Mouse (Mus musculus): ENCODE data around the gene Olfr482. TPM values are rescaled to one million over a fixed set of nuclear protein-coding genes. Genes with fewer than 3 reads are reported as not detected.

Olfr482 gene
- polyA plus RNA-seq (2014; fragmentation: Nextera tagmentation; extraction: Ambion mirVana), result not detected in 2 replicates

DNA sequence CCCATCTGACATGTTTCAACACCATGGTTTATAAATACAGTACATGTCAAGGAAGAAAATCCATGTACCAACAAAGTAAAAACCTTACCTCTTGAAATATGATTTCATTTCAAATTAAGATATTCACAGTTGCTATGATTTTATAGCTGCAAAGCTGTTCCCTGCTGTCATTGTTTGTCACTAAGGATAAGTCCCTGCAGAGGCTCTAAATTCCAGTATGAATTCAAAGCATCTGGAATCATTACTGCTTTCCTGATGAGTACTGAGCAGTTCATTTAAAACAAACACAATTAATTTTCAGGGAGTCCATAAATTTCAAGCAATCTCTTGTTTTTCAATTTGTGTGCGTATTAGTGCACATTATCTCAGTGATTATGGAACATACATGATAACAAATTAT is at the start of gene Olfr482:
TSS of gene Olfr482 (minus strand) at position 101 of the 400 bp plus-strand sequence.
- 88% methylated on average over 1 of the region's 1 CpGs for whole genome bisulfite sequencing

DNA sequence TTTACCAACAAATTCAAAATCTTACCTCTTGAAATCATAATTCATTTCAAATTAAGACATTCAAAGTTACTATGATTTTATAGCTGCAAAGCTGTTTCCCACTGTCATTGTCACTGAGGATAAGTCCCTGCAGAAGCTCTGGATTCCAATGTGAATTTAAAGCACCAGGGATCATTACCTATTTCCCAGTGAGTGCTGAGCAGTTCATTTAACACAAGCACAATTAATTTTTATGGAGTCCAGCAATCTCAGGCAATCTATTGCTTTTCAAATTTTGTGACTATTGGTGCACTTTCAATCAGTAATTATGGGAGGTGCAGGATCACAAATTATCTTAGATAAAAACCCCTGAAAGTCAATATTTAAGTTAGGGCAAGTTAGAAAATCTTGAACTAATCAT is 30.0 kb upstream of the Olfr482 start, which contains the start of gene Olfr484:
TSS of gene Olfr484 (minus strand) at position 101 of the 400 bp plus-strand sequence.
- H3K9me3 ChIP-seq (ENCODE audit: control insufficient read depth, low read length), result no peaks in the 10 kb centered on the region
- H3K27me3 ChIP-seq (ENCODE audit: control insufficient read depth, insufficient read depth, low read length), result no peaks in the 10 kb centered on the region
- H3K36me3 ChIP-seq (ENCODE audit: control insufficient read depth, insufficient read depth, low read length), result no peaks in the 10 kb centered on the region
- H3K27ac ChIP-seq (ENCODE audit: low read depth, low read length), result no peak within 1 kb of the TSS
- H3K4me2 ChIP-seq (ENCODE audit: low read depth, low read length, severe bottlenecking), result no peak within 1 kb of the TSS
- no peak within 1 kb of the TSS for H3K4me3 ChIP-seq (ENCODE audit: low read depth, low read length)
- no peaks in the 10 kb centered on the region for H3K4me1 ChIP-seq (replicated peaks; ENCODE audit: control insufficient read depth, insufficient read depth, low read length)
- no peak for ATAC-seq (replicated peaks; ENCODE audit: low FRiP score)
- DNase-seq (ENCODE audit: low spot score), result no peak
- H3K9ac ChIP-seq (ENCODE audit: low read length), result no peak within 1 kb of the TSS

More for the DNA sequence above, at the start of gene Olfr482:
- no peak for DNase-seq (ENCODE audit: low spot score)
- no peaks in the 10 kb centered on the region for H3K9me3 ChIP-seq (ENCODE audit: control insufficient read depth, low read length)
- H3K36me3 ChIP-seq (ENCODE audit: control insufficient read depth, insufficient read depth, low read length), result no peaks in the 10 kb centered on the region
- no peaks in the 10 kb centered on the region for H3K27me3 ChIP-seq (ENCODE audit: control insufficient read depth, insufficient read depth, low read length)
- H3K27ac ChIP-seq (ENCODE audit: low read depth, low read length), result no peak within 1 kb of the TSS
- no peaks in the 10 kb centered on the region for H3K4me1 ChIP-seq (replicated peaks; ENCODE audit: control insufficient read depth, insufficient read depth, low read length)
- H3K4me3 ChIP-seq (ENCODE audit: low read depth, low read length), result no peak within 1 kb of the TSS
- no peak within 1 kb of the TSS for H3K4me2 ChIP-seq (ENCODE audit: low read depth, low read length, severe bottlenecking)
- H3K9ac ChIP-seq (ENCODE audit: low read length), result no peak within 1 kb of the TSS
- ATAC-seq (replicated peaks; ENCODE audit: low FRiP score), result no peak

DNA sequence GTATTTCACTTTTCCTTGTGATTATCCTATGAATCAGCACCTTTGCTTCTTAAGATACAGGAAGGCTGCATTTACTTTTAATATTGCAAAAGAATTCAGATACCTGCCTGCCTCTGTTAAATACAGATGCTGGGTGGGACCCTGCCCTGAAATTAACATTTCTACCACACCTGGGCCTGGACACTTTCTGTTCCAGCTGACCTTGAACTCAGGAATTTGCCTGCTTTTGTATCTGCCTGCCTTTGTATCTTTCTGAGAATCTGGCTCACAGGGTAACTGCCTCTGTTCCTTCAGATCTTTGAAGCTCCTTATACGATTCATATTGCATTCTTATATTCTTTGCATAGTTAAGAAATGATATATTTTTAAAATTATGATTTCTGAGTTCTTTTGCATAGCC is 24.0 kb upstream of the Olfr482 start:
- H3K9ac ChIP-seq (ENCODE audit: low read length), result no peak overlapping the region
- no peak overlapping the region for H3K4me2 ChIP-seq (ENCODE audit: low read depth, low read length, severe bottlenecking)
- H3K9me3 ChIP-seq (ENCODE audit: control insufficient read depth, low read length), result no peaks in the 10 kb centered on the region
- no peaks in the 10 kb centered on the region for H3K4me1 ChIP-seq (replicated peaks; ENCODE audit: control insufficient read depth, insufficient read depth, low read length)
- ATAC-seq (replicated peaks; ENCODE audit: low FRiP score) (no peak), DNase-seq (ENCODE audit: low spot score) (no peak)
- H3K36me3 ChIP-seq (ENCODE audit: control insufficient read depth, insufficient read depth, low read length), result no peaks in the 10 kb centered on the region
- H3K4me3 ChIP-seq (ENCODE audit: low read depth, low read length), result no peak overlapping the region
- WGBS, result 85% methylated on average over 1 of the region's 1 CpGs
- no peaks in the 10 kb centered on the region for H3K27me3 ChIP-seq (ENCODE audit: control insufficient read depth, insufficient read depth, low read length)
- no peak overlapping the region for H3K27ac ChIP-seq (ENCODE audit: low read depth, low read length)

DNA sequence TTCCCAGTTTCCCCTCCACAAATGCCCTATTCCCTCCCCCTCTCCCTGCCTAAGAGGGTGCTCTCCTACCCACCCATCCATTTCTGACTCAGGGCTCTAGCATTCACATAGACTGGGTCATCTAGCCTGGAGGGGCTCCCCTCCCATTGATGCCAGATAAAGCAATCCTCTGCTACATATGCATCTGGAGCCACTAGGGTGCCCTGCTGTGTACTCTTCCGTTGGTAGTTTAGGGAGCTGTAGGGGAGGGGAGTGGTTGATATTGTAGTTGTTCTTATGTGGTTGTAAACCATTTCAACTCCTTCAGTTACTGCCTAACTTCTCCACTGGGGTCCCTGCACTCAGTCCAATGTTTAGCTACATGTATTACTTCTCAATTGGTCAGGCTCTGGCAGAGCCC is 23.3 kb upstream of the Olfr482 start:
- no peak overlapping the region for H3K27ac ChIP-seq (ENCODE audit: low read depth, low read length)
- 24% methylated on average over 1 of the region's 1 CpGs for WGBS
- ATAC-seq (replicated peaks; ENCODE audit: low FRiP score) (no peak), DNase-seq (ENCODE audit: low spot score) (no peak)
- H3K4me1 ChIP-seq (replicated peaks; ENCODE audit: control insufficient read depth, insufficient read depth, low read length), result no peaks in the 10 kb centered on the region
- no peak overlapping the region for H3K4me3 ChIP-seq (ENCODE audit: low read depth, low read length)
- H3K36me3 ChIP-seq (ENCODE audit: control insufficient read depth, insufficient read depth, low read length), result no peaks in the 10 kb centered on the region
- no peak overlapping the region for H3K4me2 ChIP-seq (ENCODE audit: low read depth, low read length, severe bottlenecking)
- no peaks in the 10 kb centered on the region for H3K9me3 ChIP-seq (ENCODE audit: control insufficient read depth, low read length)
- H3K27me3 ChIP-seq (ENCODE audit: control insufficient read depth, insufficient read depth, low read length), result no peaks in the 10 kb centered on the region
- no peak overlapping the region for H3K9ac ChIP-seq (ENCODE audit: low read length)

DNA sequence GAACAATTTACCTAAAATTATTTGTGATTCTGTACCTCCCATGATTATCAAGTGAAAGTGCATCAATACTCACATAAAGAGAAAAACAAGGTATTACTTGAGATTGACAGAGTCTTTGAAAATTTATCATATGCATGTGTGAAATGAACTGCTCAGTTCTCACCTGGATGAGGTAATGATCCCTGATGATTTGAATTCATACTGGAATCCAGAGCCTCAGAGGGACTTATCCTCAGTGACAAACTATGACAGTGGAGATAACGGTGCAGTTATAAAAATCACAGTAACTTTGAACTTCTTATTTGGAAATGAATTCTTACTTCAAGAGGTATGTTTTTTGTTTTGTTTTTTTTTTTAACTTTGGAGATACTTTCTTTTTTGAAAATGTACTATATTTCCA is 3.2 kb upstream of the Olfr482 start, which contains the start of gene Olfr483:
TSS of gene Olfr483 (plus strand) at position 301 of the 400 bp plus-strand sequence.
- H3K27me3 ChIP-seq (ENCODE audit: control insufficient read depth, insufficient read depth, low read length), result no peaks in the 10 kb centered on the region
- WGBS, result 84% methylated on average over 1 of the region's 1 CpGs
- H3K36me3 ChIP-seq (ENCODE audit: control insufficient read depth, insufficient read depth, low read length), result no peaks in the 10 kb centered on the region
- no peak within 1 kb of the TSS for H3K9ac ChIP-seq (ENCODE audit: low read length)
- no peak within 1 kb of the TSS for H3K27ac ChIP-seq (ENCODE audit: low read depth, low read length)
- H3K4me3 ChIP-seq (ENCODE audit: low read depth, low read length), result no peak within 1 kb of the TSS
- ATAC-seq (replicated peaks; ENCODE audit: low FRiP score) (no peak), DNase-seq (ENCODE audit: low spot score) (no peak)
- H3K4me1 ChIP-seq (replicated peaks; ENCODE audit: control insufficient read depth, insufficient read depth, low read length), result no peaks in the 10 kb centered on the region
- no peak within 1 kb of the TSS for H3K4me2 ChIP-seq (ENCODE audit: low read depth, low read length, severe bottlenecking)
- H3K9me3 ChIP-seq (ENCODE audit: control insufficient read depth, low read length), result no peaks in the 10 kb centered on the region

DNA sequence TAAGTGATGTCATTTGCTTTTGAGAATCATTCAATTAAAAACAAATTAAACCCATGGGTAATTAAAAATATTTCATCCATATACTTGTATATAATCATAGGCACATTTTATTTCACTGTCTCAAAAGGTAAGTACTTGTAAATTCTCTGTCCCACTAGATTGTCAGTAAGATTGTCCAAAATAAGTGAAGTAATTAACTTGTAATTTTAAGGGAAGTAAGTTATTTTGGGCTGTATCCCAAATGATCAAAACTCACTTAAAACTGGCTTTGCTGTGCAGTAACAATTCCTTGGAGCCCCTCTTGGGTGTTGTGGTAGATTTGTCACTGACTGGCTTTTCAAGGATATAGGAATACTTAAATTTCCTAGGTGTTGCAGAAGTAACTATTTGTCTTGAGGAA is 17.8 kb downstream of the Olfr482 start, which contains the start of gene Olfr481:
TSS of gene Olfr481 (plus strand) at position 301 of the 400 bp plus-strand sequence.
- no peak within 1 kb of the TSS for H3K27ac ChIP-seq (ENCODE audit: low read depth, low read length)
- DNase-seq (ENCODE audit: low spot score), result no peak
- no peaks in the 10 kb centered on the region for H3K27me3 ChIP-seq (ENCODE audit: control insufficient read depth, insufficient read depth, low read length)
- H3K9ac ChIP-seq (ENCODE audit: low read length), result no peak within 1 kb of the TSS
- no peak for ATAC-seq (replicated peaks; ENCODE audit: low FRiP score)
- H3K4me1 ChIP-seq (replicated peaks; ENCODE audit: control insufficient read depth, insufficient read depth, low read length), result no peaks in the 10 kb centered on the region
- no peaks in the 10 kb centered on the region for H3K36me3 ChIP-seq (ENCODE audit: control insufficient read depth, insufficient read depth, low read length)
- H3K4me3 ChIP-seq (ENCODE audit: low read depth, low read length), result no peak within 1 kb of the TSS
- no peak within 1 kb of the TSS for H3K4me2 ChIP-seq (ENCODE audit: low read depth, low read length, severe bottlenecking)
- H3K9me3 ChIP-seq (ENCODE audit: control insufficient read depth, low read length), result no peaks in the 10 kb centered on the region

DNA sequence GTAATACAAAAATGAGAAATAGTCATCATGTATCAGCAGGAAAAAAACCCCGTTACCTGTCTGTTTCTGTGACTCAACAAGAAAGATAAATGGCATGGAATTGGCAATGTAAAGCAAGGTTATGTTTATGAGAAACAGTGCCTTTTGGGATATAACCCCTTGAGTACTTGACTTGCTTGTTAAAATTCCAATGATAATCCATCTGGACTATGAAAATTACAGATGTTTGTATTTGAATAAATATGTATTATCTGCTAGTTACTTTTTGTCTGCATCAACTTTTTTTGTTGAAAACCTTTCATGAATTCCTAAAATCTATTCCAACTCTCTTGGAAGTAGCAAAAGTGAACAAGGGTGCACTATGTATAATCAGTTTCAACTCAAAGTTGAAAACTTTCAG is 30.1 kb downstream of the Olfr482 start, which contains the start of gene Olfr480:
TSS of gene Olfr480 (minus strand) at position 101 of the 400 bp plus-strand sequence.
- H3K4me3 ChIP-seq (ENCODE audit: low read depth, low read length), result no peak within 1 kb of the TSS
- 89% methylated on average over 1 of the region's 1 CpGs for WGBS
- H3K9me3 ChIP-seq (ENCODE audit: control insufficient read depth, low read length), result no peaks in the 10 kb centered on the region; the same call in 1 of the 2 replicates
- H3K27ac ChIP-seq (ENCODE audit: low read depth, low read length), result no peak within 1 kb of the TSS
- H3K9ac ChIP-seq (ENCODE audit: low read length), result no peak within 1 kb of the TSS
- no peaks in the 10 kb centered on the region for H3K36me3 ChIP-seq (ENCODE audit: control insufficient read depth, insufficient read depth, low read length)
- ATAC-seq (replicated peaks; ENCODE audit: low FRiP score), result no peak
- no peaks in the 10 kb centered on the region for H3K4me1 ChIP-seq (replicated peaks; ENCODE audit: control insufficient read depth, insufficient read depth, low read length)
- H3K4me2 ChIP-seq (ENCODE audit: low read depth, low read length, severe bottlenecking), result no peak within 1 kb of the TSS
- H3K27me3 ChIP-seq (ENCODE audit: control insufficient read depth, insufficient read depth, low read length), result no peaks in the 10 kb centered on the region
- no peak for DNase-seq (ENCODE audit: low spot score)

DNA sequence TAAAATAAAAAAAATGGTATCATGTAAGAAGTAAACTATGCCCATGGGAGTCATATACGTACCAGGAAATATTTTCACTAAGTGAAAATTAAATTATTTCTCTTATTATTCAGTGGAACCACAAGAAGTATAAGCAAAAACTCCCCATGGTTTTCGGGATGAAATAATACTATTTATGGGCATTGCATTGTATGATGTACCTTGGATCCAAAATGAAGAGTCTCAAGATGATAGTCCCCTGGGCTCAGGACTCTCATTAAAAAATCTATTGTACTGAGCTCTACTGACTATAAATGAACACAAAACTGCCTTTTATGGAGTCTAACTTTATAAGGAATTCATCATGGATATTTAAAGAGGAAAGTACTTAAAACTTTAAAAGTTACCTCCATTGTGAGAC is 47.0 kb downstream of the Olfr482 start, which contains the start of gene Olfr479:
TSS of gene Olfr479 (plus strand) at position 301 of the 400 bp plus-strand sequence.
- 90% methylated on average over 2 of the region's 2 CpGs for WGBS
- H3K27me3 ChIP-seq (ENCODE audit: control insufficient read depth, insufficient read depth, low read length), result no peaks in the 10 kb centered on the region
- H3K9me3 ChIP-seq (ENCODE audit: control insufficient read depth, low read length), result no peaks in the 10 kb centered on the region
- ATAC-seq (replicated peaks; ENCODE audit: low FRiP score) (no peak), DNase-seq (ENCODE audit: low spot score) (no peak)
- H3K4me3 ChIP-seq (ENCODE audit: low read depth, low read length), result no peak within 1 kb of the TSS
- H3K36me3 ChIP-seq (ENCODE audit: control insufficient read depth, insufficient read depth, low read length), result no peaks in the 10 kb centered on the region
- H3K9ac ChIP-seq (ENCODE audit: low read length), result no peak within 1 kb of the TSS
- H3K4me1 ChIP-seq (replicated peaks; ENCODE audit: control insufficient read depth, insufficient read depth, low read length), result no peaks in the 10 kb centered on the region
- no peak within 1 kb of the TSS for H3K4me2 ChIP-seq (ENCODE audit: low read depth, low read length, severe bottlenecking)
- no peak within 1 kb of the TSS for H3K27ac ChIP-seq (ENCODE audit: low read depth, low read length)

All from forebrain, embryonic 11.5 days (tissue).